Mouse (Mus musculus): ENCODE measurements around the gene Serp2.
A peak's percentile ranks its signal among the peaks of the same experiment; 100 is the strongest.

The Serp2 gene

GRCm38 (mm10) chr14:76527030-76527719 is 29.5 kb downstream of the Serp2 start:
- DNase-seq (ENCODE audit: low spot score) = no peak

DNA sequence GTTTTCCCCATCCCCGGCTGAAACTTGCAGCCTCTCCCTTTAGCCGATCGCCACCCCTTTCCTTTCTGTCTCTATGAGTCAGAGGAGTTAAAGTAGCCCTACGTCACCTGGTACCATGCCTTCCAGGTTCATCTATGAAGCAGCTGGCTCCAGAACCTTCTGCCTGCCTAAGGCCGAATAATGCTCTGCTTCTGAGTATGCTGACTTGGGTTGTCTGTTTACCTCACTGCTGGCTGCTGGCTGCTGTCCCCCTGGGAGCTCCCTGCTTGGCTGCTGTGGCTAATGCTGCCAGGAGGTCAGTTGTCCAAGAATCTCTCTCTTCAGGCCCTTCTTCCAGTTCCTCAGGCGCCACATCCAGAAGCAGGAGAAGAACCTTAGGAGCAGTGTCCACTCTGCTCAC is 30.2 kb downstream of the Serp2 start:
- no peak for DNase-seq (ENCODE audit: low spot score)

DNA sequence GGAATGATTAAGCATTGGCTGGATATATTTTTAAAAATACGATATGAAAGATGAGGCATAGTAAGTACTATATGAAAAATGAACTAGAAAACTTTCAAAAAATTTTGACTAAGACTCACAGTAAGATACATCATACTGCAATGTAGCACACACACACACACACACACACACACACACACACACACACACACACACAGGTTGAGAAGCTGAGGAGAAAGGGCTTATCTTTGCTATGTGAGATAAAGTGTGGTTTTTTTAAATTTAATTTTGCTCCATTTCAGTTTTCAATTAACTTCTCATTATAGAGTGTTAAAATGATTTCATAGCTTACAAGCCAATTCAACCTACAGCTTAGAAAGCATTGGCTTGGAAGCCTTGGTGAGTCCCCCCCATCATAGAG is 33.3 kb downstream of the Serp2 start:
- no peak for DNase-seq (ENCODE audit: low spot score)

DNA sequence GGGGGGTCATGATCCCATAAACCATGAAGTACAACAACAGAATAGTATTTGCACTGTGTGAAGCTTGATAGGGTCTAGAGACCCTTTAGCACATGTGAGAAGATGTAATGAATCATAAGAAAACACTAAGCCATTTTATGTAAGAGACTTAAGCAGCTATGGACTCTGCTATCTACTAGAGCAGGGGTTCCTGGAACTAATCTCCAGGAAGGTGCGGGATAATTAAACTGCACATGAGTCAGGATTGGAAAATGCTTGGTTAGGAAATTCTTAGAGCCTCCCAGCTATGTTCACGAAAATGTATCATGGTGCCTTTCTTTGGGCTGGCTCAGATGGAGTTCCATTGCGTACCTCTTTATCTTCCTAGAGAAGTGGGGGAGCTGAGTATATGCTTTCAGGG is 35.4 kb downstream of the Serp2 start:
- DNase-seq (ENCODE audit: low spot score) = no peak

- no peak for DNase-seq (ENCODE audit: low spot score)
Observed at GRCm38 (mm10) chr14:76520606-76521005, 36.1 kb downstream of the Serp2 start.

- DNase-seq (ENCODE audit: low spot score) = no peak
Observed at GRCm38 (mm10) chr14:76518217-76518616, 38.5 kb downstream of the Serp2 start.

GRCm38 (mm10) chr14:76515620-76516019 is 41.1 kb downstream of the Serp2 start:
- DNase-seq (ENCODE audit: low spot score) = no peak

DNA sequence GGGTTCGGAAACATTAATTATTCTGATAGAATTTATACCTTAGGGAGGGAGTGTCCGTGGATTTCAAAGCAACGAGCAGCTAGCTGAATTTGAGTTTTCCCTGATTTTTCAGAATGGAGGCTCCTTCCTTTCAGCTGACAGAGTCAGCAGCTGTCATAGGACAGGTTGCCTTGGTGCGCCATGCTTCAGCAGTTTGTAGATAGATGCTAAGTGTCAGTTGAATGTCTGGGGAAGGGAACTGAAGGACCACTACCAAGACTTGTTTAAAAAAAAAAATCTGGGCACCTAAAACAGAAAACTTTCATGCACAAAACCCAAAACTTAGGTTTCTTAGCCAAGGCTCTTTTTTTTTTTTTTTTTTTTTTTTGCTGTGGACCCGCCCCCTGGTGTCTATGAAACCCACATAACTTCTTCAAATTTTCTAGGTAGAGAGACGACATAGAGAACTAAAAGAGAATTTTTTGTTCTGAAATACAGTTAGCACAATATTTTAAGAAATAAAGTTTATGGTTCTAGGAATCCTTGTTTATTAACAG is 42.6 kb downstream of the Serp2 start:
- DNase-seq (ENCODE audit: low spot score) = no peak

DNA sequence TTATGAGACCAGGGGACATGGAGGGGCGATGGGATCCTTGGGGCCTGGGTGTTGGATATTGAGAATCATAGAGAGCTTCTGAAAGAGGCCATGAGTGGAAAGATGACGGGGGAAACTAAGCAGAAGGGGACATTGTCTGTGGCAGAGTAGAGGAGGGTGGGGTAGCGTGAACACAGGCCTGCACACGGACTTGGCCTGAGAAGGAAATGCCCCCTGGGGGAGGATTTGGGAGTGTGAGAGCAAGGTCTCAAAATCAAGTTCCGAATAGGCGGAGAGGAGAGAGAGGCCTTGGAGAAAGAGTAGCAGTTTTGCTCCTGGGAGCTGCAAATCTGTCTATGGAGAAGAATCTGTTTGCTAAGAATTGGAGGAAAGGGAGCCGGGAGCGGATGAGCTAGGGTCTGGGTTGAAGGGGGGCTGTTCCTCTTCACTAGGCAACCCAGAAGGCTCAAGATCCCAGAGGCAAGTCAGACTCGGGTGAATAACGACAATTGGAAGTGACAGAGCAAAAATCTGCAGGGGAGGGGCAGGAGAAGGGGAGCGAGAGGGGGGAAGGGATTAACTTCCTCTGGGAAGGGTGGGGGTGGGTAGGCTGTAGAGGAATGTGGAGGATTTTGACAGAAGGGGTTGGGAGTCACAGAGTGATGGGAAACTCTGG is 43.2 kb downstream of the Serp2 start:
- DNase-seq (ENCODE audit: low spot score) = no peak

DNA sequence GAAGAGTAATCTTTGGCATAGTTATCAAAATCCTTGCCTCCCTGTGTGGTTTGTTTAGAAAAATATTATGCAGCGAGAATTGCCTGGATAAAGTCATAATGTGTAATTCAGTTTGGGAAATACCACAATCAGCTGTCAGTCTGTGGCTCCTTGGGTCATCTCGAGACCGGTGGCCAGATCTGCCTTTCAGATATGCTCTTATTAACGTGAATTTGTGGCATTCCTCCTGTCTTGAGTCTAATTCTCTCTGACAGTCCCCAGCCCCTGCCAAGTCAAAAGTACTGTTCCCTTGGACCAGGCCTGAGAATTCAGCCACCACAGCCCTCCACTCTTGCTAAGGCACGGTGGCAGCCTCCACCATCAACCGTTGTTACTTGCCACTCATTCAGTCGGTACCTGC is 44.7 kb downstream of the Serp2 start:
- no peak for DNase-seq (ENCODE audit: low spot score)

DNA sequence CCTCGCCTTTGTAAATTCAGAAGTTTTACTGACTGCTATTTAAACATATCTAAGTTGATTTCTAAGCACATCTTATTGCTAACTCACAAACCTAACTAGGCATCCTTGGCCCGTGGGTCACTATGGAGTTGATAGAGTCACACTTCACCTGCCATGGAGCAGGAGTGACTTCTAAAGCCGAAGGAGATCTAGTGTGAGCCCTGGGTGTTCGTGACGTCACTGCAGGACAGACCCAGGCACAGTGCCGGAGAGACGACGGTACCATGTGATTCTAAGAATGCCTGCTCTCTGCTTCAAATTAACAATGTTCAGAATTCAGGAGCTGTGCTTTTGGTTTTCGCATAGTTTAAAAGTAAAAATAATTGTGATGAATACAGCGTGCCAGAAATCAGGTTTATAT is 48.0 kb downstream of the Serp2 start:
- DNase-seq (ENCODE audit: low spot score) = no peak

DNA sequence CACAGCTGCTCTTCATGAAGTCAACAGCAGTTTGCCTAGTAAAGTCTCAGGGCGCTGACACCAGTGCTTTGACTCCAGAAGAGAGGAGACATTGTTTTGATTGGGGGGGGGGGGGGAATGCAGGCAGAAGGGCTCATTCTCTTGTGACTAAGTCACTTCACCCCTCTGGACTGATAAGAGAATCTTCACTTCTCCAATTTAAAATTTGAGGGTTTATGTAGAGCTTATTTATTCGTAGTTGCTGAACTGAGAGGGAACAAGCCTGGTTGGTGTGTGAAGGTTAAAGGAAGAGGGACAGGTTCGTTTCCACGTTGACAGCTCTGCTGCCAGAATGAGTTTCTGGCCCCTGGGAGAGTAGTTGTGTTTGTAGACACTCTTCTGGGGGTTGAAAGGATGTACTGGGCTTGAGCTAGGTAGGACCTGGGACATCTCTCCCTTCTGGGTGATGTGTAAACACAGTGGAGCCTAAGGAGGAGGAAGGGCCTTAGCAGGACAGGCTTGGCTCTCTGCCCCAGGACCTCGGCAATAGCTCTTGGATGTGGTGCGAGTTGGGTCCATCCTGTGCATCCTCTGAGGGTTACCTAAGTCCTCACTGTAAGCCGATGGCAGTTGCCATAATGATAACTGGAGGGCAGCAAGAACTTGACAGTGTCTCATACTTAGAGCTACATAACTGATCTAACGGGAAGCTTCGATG is 48.7 kb downstream of the Serp2 start:
- no peak for DNase-seq (ENCODE audit: low spot score)

DNA sequence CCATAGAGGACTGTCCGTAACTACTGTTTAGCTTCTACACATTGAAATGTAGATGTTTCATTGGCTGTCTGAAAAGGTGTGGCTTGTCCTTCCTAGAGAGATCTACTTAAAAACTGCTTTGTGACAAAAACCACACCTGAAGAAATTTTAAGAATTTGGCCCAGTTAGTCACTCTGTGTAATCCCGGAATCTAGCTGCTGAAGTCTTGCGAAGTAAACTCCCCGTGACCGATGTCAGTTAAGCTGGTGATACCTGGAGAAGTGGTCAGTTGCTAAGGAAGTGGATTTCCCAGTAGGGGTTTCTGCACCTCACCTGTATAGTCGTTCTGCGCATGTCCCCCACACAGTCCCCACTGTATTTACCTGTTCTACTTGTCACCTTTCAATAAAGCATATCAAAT is 49.3 kb downstream of the Serp2 start:
- no peak for DNase-seq (ENCODE audit: low spot score)

DNA sequence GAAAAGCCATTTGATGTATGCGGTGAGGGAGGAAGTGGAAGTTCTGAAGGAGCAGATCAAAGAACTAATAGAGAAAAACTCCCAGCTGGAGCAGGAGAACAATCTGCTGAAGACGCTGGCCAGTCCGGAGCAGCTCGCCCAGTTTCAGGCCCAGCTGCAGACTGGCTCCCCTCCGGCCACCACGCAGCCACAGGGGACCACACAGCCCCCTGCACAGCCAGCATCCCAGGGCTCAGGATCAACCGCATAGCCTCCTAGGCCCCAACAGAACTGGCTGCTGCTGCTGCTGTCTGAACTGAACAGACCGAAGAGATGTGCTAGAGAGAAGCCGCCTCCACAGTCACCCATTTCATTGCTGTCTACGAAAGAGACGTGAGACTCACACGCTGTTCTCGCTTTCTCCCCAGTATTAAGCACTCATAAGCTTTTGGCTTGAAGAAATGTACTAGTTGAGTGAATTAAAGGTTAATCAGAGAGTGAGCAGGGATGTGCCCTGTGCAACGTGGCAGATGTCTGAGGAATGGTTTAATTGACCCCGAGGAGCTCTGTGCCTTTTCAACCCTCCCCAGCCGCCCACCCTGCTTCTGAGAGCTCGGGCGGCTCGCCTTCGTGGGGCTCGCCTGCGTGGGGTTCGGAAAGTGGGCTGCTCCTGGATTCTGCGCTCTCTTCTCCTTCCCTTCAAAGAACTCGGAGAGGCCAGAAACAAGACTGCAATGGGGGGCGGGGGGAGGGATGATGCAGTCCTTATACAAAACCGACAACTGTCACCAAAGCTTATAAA is 50.1 kb downstream of the Serp2 start:
- no peak for DNase-seq (ENCODE audit: low spot score)

DNA sequence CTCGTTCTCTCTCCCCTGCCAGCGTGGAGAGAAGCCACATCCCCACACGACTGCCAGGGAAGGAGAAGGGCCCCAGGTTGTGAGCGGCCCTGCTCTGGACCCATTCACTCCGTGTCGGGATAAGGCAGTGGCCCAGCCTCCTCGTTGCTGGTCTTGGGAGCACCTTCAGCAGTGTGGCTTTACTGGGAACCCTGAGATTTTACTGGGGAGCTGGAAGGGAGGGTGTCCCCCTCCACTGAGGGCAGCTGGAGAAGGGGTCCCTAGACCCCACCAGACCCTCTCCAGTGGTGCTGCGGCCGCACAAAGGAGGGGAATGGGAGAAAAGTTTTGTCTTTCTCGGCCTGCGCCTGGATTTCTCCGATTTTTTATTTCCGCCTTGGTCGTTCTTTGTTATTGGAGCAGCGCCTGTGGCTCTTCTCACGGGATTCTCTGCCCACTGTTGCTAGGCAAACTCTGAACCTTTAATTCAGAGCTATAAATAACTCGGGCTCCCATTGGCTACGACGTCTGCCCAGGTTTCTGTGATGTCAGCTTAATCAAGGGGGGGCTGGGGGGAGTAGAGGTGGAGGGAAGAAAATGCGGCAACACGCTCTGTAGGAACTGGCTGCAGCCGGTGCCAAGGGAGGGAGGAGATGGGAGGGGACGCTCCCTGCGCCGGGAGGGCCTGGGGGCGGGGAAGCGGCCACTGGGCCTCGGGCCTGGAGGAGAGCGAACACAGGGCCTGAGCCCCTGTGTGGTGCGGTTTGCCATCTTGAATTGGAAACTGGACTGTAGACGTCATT is 51.1 kb downstream of the Serp2 start:
- peak; percentile 87 for DNase-seq (ENCODE audit: low spot score)

GRCm38 (mm10) chr14:76505101-76505438 is 51.6 kb downstream of the Serp2 start:
- DNase-seq (ENCODE audit: low spot score) = no peak

GRCm38 (mm10) chr14:76504121-76504737 is 52.5 kb downstream of the Serp2 start:
- DNase-seq (ENCODE audit: low spot score) = peak; percentile 94

- DNase-seq (ENCODE audit: low spot score) = no peak
Observed at GRCm38 (mm10) chr14:76503231-76503851, 53.3 kb downstream of the Serp2 start.

- no peak for DNase-seq (ENCODE audit: low spot score)
Observed at GRCm38 (mm10) chr14:76500036-76500435, 56.7 kb downstream of the Serp2 start.

GRCm38 (mm10) chr14:76499492-76499891 is 57.2 kb downstream of the Serp2 start:
- no peak for DNase-seq (ENCODE audit: low spot score)

DNA sequence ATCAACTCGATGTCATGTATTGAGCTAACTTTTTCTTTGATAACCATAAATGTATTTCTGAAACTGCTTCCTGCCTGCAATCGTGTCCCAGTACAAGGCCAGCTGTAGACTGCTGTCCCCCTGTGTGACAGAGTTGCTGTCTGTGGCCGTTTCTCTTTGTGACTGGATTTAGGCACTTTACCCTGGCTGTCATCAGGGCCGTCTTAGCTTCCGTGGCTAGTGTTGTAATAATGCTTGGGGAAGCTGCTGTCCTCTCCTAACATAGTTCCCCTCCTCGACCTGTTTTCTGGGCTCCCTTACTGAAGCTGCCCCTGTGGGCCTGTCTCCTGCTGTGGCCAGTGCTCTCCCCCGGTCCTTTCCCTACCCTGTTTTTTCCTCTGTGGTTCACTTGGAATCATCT is 58.5 kb downstream of the Serp2 start:
- no peak for DNase-seq (ENCODE audit: low spot score)
